Mouse (Mus musculus) thymus, postnatal 4 days (tissue): ENCODE data around the gene Tradd.
"Not testable (repeated sequence)": the region's sequence is repeated elsewhere in the genome, so short reads cannot be mapped to it uniquely, and the experiment has no call there.

Source experiments
- DNase-seq: peaks from one replicate; pipeline ENCODE4 v3.0.0; 2021

Gene Tradd

GRCm38 (mm10) chr8:105295256-105295655 lies 30.8 kb upstream of the Tradd start:
- DNase-seq, result no peak

- DNase-seq, result no peak
These were observed 30.4 kb upstream of the Tradd start for GRCm38 (mm10) chr8:105294776-105295175.

- DNase-seq, result no peak
These were observed 29.0 kb upstream of the Tradd start for GRCm38 (mm10) chr8:105293405-105293804.

- DNase-seq, result no peak
These were observed 28.1 kb upstream of the Tradd start for GRCm38 (mm10) chr8:105292471-105292870.

- DNase-seq, result not testable (repeated sequence)
These were observed 27.4 kb upstream of the Tradd start for GRCm38 (mm10) chr8:105291802-105292201.

GRCm38 (mm10) chr8:105291364-105291763 lies 27.0 kb upstream of the Tradd start:
- DNase-seq, result not testable (repeated sequence)

GRCm38 (mm10) chr8:105290554-105291314 lies 26.3 kb upstream of the Tradd start:
- peak; percentile 98 for DNase-seq

- DNase-seq, result peak; percentile 77
These were observed 25.5 kb upstream of the Tradd start, which contains the start of gene 4931428F04Rik for GRCm38 (mm10) chr8:105289805-105290460. Gene 4931428F04Rik (minus strand): TSS chr8:105289864.

GRCm38 (mm10) chr8:105288958-105289732 lies 24.7 kb upstream of the Tradd start:
- peak; percentile 99 for DNase-seq

GRCm38 (mm10) chr8:105288231-105288630 lies 23.8 kb upstream of the Tradd start:
- DNase-seq, result no peak

- DNase-seq, result no peak
These were observed 22.5 kb upstream of the Tradd start for GRCm38 (mm10) chr8:105286907-105287306.

GRCm38 (mm10) chr8:105285514-105285913 lies 21.1 kb upstream of the Tradd start:
- DNase-seq, result no peak

GRCm38 (mm10) chr8:105283074-105283473 lies 18.7 kb upstream of the Tradd start:
- DNase-seq, result peak; percentile 83

GRCm38 (mm10) chr8:105282239-105282638 lies 17.8 kb upstream of the Tradd start:
- no peak for DNase-seq

GRCm38 (mm10) chr8:105281821-105282220 lies 17.4 kb upstream of the Tradd start:
- no peak for DNase-seq

- no peak for DNase-seq
These were observed 16.2 kb upstream of the Tradd start for GRCm38 (mm10) chr8:105280567-105280966.

GRCm38 (mm10) chr8:105278911-105279334 lies 14.5 kb upstream of the Tradd start:
- DNase-seq, result peak; percentile 55

- DNase-seq, result peak; percentile 73
These were observed 12.1 kb upstream of the Tradd start for GRCm38 (mm10) chr8:105276292-105277120.

- no peak for DNase-seq
These were observed 11.4 kb upstream of the Tradd start, which contains the start of gene Nol3 for GRCm38 (mm10) chr8:105275840-105276239. Gene Nol3 (plus strand): TSS chr8:105276140.

GRCm38 (mm10) chr8:105275387-105275786 lies 11.0 kb upstream of the Tradd start:
- DNase-seq, result no peak

GRCm38 (mm10) chr8:105270916-105271186 lies 6.4 kb upstream of the Tradd start:
- peak; percentile 38 for DNase-seq

- peak; percentile 26 for DNase-seq
These were observed 5.9 kb upstream of the Tradd start for GRCm38 (mm10) chr8:105270101-105270915.
